Mouse (Mus musculus) right cerebral cortex, postnatal 36 days (tissue): ENCODE results near the gene Myd88.
"Not testable (repeated sequence)": the region's sequence is repeated elsewhere in the genome, so short reads cannot be mapped to it uniquely, and the experiment has no call there.

Experiments
- DNase-seq, 2 experiments: peaks; one replicate each; pipeline ENCODE4 v3.0.0; 2022; ENCODE audit warnings: low spot score in 2 of 2, mixed read lengths in 1 of 2

The Myd88 gene

GRCm38 (mm10) chr9:119340909-119341816 is at the start of gene Myd88:
Gene Myd88, minus strand, starts transcription at chr9:119341411.
- peak; percentile 96 to 98 for DNase-seq

DNA sequence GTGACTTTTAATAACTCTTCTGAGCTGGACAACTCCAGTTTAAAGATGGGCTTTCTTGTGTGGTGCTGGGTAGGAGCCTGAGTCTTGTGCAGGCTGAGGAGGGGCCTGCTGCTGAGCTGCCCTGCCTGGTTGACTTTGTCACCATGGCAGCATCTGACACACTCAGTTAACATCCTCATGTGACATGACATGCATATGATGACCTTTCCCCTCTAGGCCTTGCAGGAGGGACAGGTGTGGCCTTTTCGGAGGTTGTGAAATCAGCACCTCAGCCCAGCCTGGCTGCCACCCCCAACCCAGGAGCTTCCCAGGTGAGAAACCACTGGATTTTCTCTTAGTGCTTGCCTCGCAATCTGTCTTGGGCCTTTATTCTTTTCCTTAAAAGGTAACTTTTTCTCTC is 49.0 kb upstream of the Myd88 start:
- DNase-seq = no peak

GRCm38 (mm10) chr9:119388956-119389355 is 47.7 kb upstream of the Myd88 start:
- DNase-seq = no peak

DNA sequence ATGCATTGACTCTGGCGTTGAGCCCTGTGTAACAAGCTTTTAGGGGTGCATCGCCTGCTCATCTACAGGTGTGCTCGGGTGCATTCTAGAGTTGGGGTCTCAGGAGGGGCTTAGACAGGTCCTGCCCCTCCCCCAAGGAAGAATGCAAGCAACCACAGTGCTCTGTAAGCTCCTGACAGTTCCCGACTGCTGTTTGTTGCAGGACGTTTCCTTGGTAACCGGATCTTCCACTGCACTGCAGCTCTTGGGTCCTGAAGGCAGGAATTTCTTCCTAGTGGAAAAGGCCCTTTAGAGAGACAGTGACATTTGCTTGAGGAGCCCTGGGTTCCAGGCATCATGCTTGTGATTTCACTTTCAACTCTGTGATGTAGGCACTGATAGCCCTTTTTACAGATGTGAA is 41.4 kb upstream of the Myd88 start:
- no peak for DNase-seq

DNA sequence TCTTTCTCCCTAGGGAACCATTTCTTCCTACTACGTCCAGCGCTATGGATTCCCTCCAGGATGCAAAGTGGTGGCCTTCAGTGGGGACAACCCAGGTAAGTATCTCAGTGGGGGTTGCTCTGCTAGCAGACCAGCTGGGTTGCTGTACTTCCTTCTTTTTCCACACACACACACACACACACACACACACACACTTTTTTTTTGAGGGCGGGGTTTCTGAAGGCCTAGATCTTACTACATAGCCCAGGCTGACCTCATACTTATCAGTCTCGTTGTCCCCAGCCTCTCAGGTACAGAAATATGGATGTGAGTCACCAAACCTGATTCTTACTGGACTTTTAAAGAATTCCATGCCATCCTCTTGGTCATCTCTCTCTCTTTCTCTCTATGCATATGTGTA is 37.0 kb upstream of the Myd88 start:
- DNase-seq = no peak

- no peak for DNase-seq
Observed at GRCm38 (mm10) chr9:119375556-119375955, 34.3 kb upstream of the Myd88 start.

GRCm38 (mm10) chr9:119375008-119375407 is 33.8 kb upstream of the Myd88 start:
- DNase-seq = no peak

GRCm38 (mm10) chr9:119371251-119371650 is 30.0 kb upstream of the Myd88 start:
- DNase-seq = no peak

DNA sequence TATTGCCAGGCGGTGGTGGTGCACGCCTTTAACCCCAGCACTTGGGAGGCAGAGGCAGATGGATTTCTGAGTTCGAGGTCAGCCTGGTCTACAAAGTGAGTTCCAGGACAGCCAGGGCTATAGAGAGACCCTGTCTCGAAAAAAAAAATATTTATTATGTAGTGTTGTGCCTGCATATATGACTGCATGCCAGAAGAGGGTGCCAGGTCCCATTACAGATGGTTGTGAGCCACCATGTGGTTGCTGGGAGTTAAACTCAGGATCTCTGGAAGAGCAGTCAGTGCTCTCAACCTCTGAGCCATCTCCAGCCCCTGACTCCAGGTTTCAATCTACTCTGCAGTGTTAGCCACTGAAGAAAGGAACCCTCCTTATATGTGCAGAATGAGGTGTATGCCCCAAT is 29.6 kb upstream of the Myd88 start:
- DNase-seq = not testable (repeated sequence)

- no peak for DNase-seq
Observed at GRCm38 (mm10) chr9:119368367-119368766, 27.2 kb upstream of the Myd88 start.

- DNase-seq = no peak
Observed at GRCm38 (mm10) chr9:119365284-119365683, 24.1 kb upstream of the Myd88 start, which contains the start of gene Slc22a14. Gene Slc22a14, minus strand, starts transcription at chr9:119365553.

DNA sequence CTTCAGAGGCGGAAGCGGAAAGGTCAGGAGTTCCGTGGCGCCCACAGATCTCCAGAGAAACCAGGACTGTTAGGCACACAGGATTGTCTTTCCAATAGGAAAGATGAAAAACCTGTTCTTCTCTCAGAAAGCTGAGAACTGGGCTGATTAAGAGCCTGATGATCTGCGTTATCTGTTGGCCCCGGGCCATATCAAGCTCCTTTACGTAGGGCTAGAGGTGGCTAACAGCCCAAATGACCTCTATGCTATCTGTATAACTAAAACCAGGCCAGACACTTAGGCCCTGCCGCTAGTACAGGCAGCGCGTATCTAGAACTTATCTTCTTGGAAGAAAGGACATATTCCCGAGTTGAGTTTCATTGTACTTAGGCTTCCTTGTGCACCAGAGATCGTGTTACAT is 22.0 kb upstream of the Myd88 start:
- no peak for DNase-seq

DNA sequence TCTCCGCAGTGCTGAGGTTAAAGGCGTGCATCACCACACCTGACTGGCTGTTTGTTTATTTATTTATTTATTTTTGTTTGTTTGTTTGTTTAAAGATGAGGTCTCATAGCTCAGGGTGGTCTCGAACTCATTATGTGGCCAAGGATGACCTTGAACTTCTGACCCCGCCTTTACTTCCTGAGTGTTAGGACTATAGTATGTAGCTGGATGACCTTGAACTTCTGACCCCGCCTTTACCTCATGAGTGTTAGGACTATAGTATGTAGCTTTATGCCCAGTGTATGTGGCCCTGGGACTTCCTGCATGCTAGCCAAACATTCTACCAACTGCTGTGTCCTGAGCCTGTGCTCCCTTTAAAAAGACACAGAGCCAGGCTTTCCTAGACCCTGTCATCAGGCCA is 20.2 kb upstream of the Myd88 start:
- no peak for DNase-seq

GRCm38 (mm10) chr9:119358058-119358429 is 16.8 kb upstream of the Myd88 start:
- no peak for DNase-seq

DNA sequence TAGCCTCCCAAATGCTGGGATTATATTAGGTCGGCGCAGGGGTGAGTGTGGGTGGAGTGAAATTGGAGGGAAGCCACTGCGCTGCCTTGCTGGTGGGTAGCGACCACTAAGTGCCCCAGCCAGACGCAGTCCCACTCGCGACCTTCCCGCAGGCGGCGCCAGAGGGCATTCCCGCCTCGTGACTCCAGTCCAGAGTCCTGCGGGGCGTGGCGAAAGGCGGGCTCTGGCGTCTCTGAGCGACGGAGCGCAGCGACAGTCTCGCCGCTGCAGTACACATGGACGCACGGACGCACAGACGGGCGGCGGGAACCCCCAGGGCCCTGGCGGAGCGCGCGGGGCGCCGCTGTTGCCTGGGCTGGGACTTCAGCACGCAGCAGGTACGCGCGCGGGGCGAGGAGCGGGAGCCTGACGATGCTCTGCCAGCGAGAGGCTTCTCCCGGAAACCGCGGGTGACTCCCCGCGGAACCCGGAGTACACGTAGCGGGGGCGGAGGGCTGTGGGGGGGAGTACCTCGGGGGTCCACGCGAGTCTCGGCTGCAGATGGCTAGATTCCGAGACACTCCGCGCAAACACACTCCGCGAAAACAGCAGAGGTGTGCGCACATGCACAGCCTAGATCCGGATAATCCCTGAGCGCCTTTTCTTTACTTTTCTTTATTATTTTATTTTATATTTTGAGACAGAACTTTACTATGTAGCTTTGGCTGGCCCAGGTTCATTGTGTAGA is 16.3 kb upstream of the Myd88 start, which contains the start of gene Xylb:
Gene Xylb (plus strand): TSS at position 51 of the 727 bp plus-strand sequence.
- DNase-seq = peak; percentile 78 to 80

GRCm38 (mm10) chr9:119355943-119356342 is 14.7 kb upstream of the Myd88 start:
- no peak for DNase-seq

DNA sequence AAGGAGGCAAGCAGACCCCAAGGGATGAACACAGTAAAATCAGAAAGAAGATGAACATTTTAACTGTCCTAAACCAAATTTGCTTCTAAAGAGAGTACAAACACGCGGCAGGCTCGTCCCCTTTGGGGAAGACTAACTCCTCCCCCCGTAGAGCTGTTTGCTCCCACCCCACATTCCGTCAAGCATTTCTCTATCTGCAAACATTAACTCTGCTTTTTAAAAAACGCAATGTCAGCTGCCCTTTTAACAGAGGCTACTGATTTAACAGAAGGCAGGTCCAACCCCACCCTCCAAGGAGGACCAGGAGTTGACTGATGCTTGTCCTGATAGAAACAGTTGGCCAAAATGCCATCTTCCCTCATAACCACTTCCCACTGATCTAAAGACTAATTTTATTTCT is 12.7 kb upstream of the Myd88 start:
- no peak for DNase-seq

DNA sequence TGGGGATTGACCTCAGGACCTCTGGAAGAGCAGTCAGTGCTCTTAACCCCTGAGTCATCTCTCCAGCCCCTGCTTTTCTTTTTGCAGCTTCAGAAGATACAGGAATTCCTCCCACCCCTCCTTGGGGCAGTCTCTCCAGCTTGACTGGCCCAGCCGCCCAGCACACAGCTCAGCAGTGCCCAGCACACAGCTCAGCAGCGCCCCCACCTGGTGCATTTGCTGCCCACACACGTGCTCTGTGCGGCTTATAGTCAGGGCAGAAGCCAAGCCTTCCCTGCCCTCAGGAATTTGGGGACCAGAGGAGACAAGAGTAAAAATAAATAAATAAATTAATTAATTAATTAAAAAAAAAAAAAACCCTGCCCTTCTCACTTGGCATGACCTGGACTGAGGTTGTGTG is 10.8 kb upstream of the Myd88 start:
- peak; percentile 36 to 59 for DNase-seq

- DNase-seq = no peak
Observed at GRCm38 (mm10) chr9:119350947-119351705, 9.9 kb upstream of the Myd88 start.

DNA sequence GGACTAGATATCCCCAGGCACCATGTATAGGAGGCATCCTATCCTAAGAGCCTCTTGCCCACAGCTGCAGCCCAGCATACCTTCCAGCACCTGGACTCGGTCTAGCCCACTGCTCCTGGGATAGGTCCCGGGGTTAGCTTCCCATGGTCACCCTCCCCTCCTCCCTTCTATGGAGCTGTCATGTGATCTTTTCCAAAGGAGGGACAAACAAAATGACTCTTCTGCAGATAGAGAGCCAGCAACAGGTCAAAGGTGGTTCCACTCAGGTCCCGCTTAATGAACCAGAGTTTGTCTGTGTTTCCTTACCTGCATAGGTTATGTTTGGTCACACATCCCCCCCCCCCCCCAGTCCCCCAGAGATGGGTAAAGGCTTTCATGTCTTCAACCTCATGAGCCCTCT is 9.3 kb upstream of the Myd88 start:
- no peak for DNase-seq

DNA sequence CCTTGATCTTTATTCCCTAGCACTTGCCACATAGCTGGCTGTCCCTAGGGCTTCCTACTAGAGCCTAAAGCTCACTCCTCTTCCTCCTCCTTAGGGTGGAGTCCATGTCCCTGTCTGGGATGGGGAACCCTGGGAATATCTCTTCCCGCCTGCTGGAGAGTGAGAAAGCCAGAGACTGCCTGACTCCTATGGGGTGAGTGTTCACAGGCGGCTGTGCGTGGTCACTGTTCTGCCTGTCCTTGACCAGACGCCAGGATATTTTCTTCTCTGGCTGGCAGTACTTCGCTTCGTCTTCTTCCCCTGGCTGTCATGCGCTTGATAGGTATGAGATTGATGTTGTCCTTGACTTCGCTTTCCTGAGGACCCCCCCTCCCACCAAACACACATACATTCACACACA is 5.2 kb upstream of the Myd88 start:
- no peak for DNase-seq

DNA sequence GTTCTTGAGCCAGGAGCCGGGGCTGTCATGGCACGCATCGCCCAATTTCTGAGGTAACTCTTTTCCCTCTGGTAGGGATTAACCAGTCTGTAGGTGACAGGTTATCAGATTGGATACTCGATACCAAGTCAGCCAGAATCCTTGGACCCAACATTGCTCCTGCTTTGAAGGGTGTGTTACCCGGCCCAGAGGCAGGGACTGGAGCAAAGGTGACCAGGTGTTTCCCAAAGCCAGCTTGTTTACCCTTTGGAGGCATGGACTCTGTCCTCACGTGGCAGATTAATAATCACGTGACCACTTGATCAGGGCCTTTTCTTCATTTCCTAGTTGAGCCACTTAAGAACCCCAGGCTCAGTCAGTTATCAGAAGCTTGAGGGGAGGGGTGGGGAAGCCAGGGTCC is 1.5 kb upstream of the Myd88 start:
- no peak for DNase-seq
